Mouse (Mus musculus) stomach, embryonic 15.5 days (tissue): ENCODE results near the gene Dnah11. TPM values are rescaled to one million over a fixed set of nuclear protein-coding genes. Genes with fewer than 3 reads are reported as not detected.
A peak's percentile ranks its signal among the peaks of the same experiment; 100 is the strongest.

Experiments
- ATAC-seq: fragments of 200-750 bp; cut with Nextera tagmentation; 2 replicates; pipeline ENCODE4 v1.8.0; 2017; ENCODE audit warnings: low read depth, moderate number of reproducible peaks, moderate TSS enrichment; ENCODE audit not compliant: insufficient read depth, low FRiP score
- H3K27ac ChIP-seq: fragments of 300-500 bp; sonication (generic); 2 replicates; pipeline ENCODE4 v1.5.1; 2015; ENCODE audit warnings: mild to moderate bottlenecking, inconsistent platforms
- H3K27me3 ChIP-seq: fragments of 300-500 bp; sonication (generic); replicated peaks from 2 replicates; pipeline ENCODE4 v1.6.1; 2015; ENCODE audit warnings: inconsistent platforms
- H3K36me3 ChIP-seq: fragments of 300-500 bp; sonication (generic); 2 replicates; pipeline ENCODE4 v1.6.1; 2015; ENCODE audit warnings: inconsistent platforms
- H3K4me1 ChIP-seq: fragments of 300-500 bp; sonication (generic); 2 replicates; pipeline ENCODE4 v1.6.1; 2015; ENCODE audit warnings: inconsistent platforms
- H3K4me2 ChIP-seq: fragments of 300-500 bp; sonication (generic); 2 replicates; pipeline ENCODE4 v1.6.1; 2015; ENCODE audit warnings: mild to moderate bottlenecking, inconsistent platforms
- H3K4me3 ChIP-seq: fragments of 300-500 bp; sonication (generic); replicated peaks from 2 replicates; pipeline ENCODE4 v1.5.1; 2015; ENCODE audit warnings: inconsistent platforms
- H3K9ac ChIP-seq: fragments of 300-500 bp; sonication (generic); 2 replicates; pipeline ENCODE4 v1.6.1; 2015; ENCODE audit warnings: inconsistent platforms
- H3K9me3 ChIP-seq: fragments of 300-500 bp; sonication (generic); 2 replicates; pipeline ENCODE4 v1.6.1; 2016; ENCODE audit warnings: inconsistent platforms
- WGBS: fragments of 180-500 bp; shearing (Covaris S2); methylation state at CpG from one replicate; pipeline ENCODE4 v1.1.7; 2015; 5-methylcytosine and 5-hydroxymethylcytosine counted together
- polyA plus RNA-seq: library from polyadenylated mRNA; unstranded; fragments of >200 nt; fragmentation: Nextera tagmentation; extraction: Ambion mirVana; gene quantifications from 2 replicates; pipeline ENCODE4 v1.2.1, GENCODE M21; 2015

Dnah11 gene
- polyA plus RNA-seq, 1 experiment from 2014 or later = 0.04 TPM

DNA sequence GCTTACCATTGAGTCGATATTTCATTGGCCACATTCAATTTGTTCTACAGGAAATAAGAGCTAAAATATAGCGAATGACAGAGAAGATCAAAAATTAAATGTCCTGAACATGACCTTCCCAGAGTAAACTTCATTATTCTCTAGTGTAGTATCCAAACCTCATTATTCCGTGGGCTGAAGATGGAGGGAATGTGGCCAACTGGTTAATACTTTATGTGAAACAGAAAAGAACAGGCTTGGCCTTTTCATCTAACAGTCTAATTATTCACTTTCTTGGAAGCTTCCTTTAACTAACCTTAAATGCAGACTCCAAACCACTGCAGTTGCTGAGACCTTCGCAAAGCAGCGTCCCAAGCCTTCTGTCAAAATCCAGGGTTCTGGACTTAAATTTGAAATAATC is 41.9 kb downstream of the Dnah11 start:
- 81% methylated on average over 5 of the region's 5 CpGs for WGBS

GRCm38 (mm10) chr12:118147521-118148033 is 51.3 kb downstream of the Dnah11 start:
- no peak overlapping the region for H3K4me2 ChIP-seq
- ATAC-seq = peak; percentile 50
- no peaks in the 10 kb centered on the region for H3K36me3 ChIP-seq
- H3K9ac ChIP-seq = no peak overlapping the region
- WGBS = 69% methylated on average over 2 of the region's 2 CpGs
- no peak overlapping the region for H3K27ac ChIP-seq
- H3K4me1 ChIP-seq = no peaks in the 10 kb centered on the region
- no peak overlapping the region for H3K4me3 ChIP-seq
- no peaks in the 10 kb centered on the region for H3K27me3 ChIP-seq
- H3K9me3 ChIP-seq = no peaks in the 10 kb centered on the region

More for the DNA sequence above, 41.9 kb downstream of the Dnah11 start:
- H3K9ac ChIP-seq = no peak overlapping the region
- H3K27ac ChIP-seq = no peak overlapping the region
- no peaks in the 10 kb centered on the region for H3K9me3 ChIP-seq
- H3K27me3 ChIP-seq = no peaks in the 10 kb centered on the region
- H3K4me2 ChIP-seq = no peak overlapping the region
- no peak for ATAC-seq
- no peaks in the 10 kb centered on the region for H3K36me3 ChIP-seq
- H3K4me1 ChIP-seq = no peaks in the 10 kb centered on the region
- no peak overlapping the region for H3K4me3 ChIP-seq

DNA sequence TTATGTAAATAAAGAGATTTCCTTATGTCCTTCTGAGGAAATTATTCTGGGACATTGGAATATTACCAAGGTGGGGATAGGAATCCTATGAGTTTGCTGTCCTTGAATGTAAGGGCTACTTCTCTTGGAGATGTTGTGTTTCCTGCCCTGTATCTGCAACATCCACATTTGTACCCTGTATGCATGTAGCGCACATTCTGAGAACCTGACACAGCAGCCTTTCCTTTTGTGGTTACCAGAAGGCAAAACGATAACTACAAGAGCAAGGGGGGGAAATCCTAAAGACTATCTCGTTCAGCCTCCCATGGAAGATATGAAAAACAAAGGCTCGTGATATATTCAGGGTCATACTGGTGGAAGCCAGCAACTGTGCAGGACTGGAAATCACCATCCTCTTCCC is 70.7 kb downstream of the Dnah11 start:
- Histone ChIP-seq H3K27me3 (no peaks in the 10 kb centered on the region), H3K4me3 (no peak overlapping the region), H3K4me2 (no peak overlapping the region), H3K9ac (no peak overlapping the region), H3K9me3 (no peaks in the 10 kb centered on the region), H3K4me1 (no peaks in the 10 kb centered on the region), H3K36me3 (no peaks in the 10 kb centered on the region), H3K27ac (no peak overlapping the region)
- 79% methylated on average over 4 of the region's 4 CpGs for WGBS
- ATAC-seq = no peak

- Histone ChIP-seq H3K4me3 (no peak overlapping the region), H3K4me1 (no peaks in the 10 kb centered on the region), H3K9me3 (no peaks in the 10 kb centered on the region), H3K27ac (no peak overlapping the region), H3K36me3 (no peaks in the 10 kb centered on the region), H3K27me3 (no peaks in the 10 kb centered on the region), H3K9ac (no peak overlapping the region), H3K4me2 (no peak overlapping the region)
- 97% methylated on average over 3 of the region's 3 CpGs for WGBS
- no peak for ATAC-seq
These were observed 79.2 kb downstream of the Dnah11 start for GRCm38 (mm10) chr12:118119668-118120067.

GRCm38 (mm10) chr12:118112599-118112998 is 86.2 kb downstream of the Dnah11 start:
- Histone ChIP-seq H3K9me3 (no peaks in the 10 kb centered on the region), H3K36me3 (no peaks in the 10 kb centered on the region), H3K27ac (no peak overlapping the region), H3K4me3 (no peak overlapping the region), H3K4me1 (no peaks in the 10 kb centered on the region), H3K27me3 (no peaks in the 10 kb centered on the region), H3K9ac (no peak overlapping the region), H3K4me2 (no peak overlapping the region)
- no peak for ATAC-seq
- 38% methylated on average over 8 of the region's 8 CpGs for WGBS

DNA sequence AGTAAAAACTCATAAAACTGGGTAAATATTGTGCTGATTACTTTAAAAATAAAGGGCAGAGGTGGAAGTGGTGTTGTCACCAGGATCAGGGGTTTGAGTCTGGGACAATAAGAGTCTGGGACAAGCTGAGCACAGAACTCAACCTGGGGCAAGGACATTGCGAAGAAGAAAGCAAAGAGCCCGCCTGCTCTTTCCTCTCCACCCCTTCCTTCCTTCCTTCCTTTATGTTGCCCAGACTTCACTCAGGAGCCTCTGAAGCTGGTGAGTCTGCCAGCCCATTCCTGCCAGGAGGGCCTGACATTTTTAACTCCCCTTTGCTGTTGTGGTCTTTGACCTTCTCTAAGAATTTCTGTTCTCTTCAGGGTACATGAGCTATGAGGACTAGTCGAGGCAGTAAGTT is 86.9 kb downstream of the Dnah11 start:
- Histone ChIP-seq H3K9me3 (no peaks in the 10 kb centered on the region), H3K9ac (no peak overlapping the region), H3K4me1 (no peaks in the 10 kb centered on the region), H3K27ac (no peak overlapping the region), H3K27me3 (no peaks in the 10 kb centered on the region), H3K36me3 (no peaks in the 10 kb centered on the region), H3K4me2 (no peak overlapping the region), H3K4me3 (no peak overlapping the region)
- no peak for ATAC-seq
- 77% methylated on average over 3 of the region's 3 CpGs for WGBS

DNA sequence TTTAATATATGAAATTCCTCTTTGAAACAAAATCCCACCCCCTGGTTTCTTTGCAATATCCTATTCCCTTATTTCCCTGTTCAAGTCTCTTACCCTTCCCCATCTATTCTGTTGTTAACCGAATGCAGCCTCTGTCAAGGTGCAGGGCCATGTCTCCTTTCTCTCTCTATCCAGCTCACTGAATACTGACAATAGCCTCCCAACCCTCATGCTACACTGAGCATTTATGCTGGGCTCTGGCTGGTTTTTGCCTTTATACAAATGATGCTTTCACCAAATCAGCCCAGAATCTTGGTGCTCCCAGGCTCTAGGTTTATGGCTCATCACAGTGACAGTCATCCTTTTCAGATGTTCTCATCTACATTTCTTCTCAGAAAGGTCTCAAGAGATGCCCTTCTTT is 91.1 kb downstream of the Dnah11 start:
- WGBS = 94% methylated on average over 1 of the region's 1 CpGs
- Histone ChIP-seq H3K27me3 (no peaks in the 10 kb centered on the region), H3K36me3 (no peaks in the 10 kb centered on the region), H3K9me3 (no peaks in the 10 kb centered on the region), H3K4me2 (no peak overlapping the region), H3K27ac (no peak overlapping the region), H3K9ac (no peak overlapping the region), H3K4me3 (no peak overlapping the region), H3K4me1 (no peaks in the 10 kb centered on the region)
- ATAC-seq = no peak

- H3K4me1 ChIP-seq = no peaks in the 10 kb centered on the region
- no peaks in the 10 kb centered on the region for H3K9me3 ChIP-seq
- no peaks in the 10 kb centered on the region for H3K36me3 ChIP-seq
- H3K4me3 ChIP-seq = no peak overlapping the region
- ATAC-seq = no peak
- no peak overlapping the region for H3K27ac ChIP-seq
- 76% methylated on average over 4 of the region's 4 CpGs for WGBS
- no peak overlapping the region for H3K4me2 ChIP-seq
- H3K9ac ChIP-seq = no peak overlapping the region
- H3K27me3 ChIP-seq = no peaks in the 10 kb centered on the region
These were observed 94.3 kb downstream of the Dnah11 start for GRCm38 (mm10) chr12:118104520-118104919.

DNA sequence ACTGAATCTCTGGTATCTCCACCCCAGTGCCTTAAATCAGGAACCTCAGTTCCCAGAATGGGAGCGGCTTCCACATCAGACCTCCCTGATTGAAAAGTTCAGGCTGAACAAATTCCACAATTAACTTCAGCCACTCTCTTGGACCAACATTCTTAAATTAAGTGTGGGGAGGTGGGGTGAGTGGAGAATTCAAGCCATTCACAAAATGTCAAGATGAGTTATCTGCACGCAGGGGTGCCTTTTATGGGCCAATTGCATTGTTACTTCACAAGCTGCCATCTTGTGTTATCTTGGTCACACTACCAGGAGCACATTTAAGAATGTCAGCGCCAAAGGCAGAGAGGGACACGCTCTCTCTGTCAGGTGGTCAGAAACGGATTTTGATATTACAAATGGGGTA is 99.1 kb downstream of the Dnah11 start:
- WGBS = 77% methylated on average over 5 of the region's 5 CpGs
- no peaks in the 10 kb centered on the region for H3K9me3 ChIP-seq
- H3K36me3 ChIP-seq = no peaks in the 10 kb centered on the region
- H3K27me3 ChIP-seq = no peaks in the 10 kb centered on the region
- no peak overlapping the region for H3K9ac ChIP-seq
- no peak for ATAC-seq
- no peak overlapping the region for H3K4me3 ChIP-seq
- H3K4me2 ChIP-seq = no peak overlapping the region
- H3K4me1 ChIP-seq = no peaks in the 10 kb centered on the region
- no peak overlapping the region for H3K27ac ChIP-seq

DNA sequence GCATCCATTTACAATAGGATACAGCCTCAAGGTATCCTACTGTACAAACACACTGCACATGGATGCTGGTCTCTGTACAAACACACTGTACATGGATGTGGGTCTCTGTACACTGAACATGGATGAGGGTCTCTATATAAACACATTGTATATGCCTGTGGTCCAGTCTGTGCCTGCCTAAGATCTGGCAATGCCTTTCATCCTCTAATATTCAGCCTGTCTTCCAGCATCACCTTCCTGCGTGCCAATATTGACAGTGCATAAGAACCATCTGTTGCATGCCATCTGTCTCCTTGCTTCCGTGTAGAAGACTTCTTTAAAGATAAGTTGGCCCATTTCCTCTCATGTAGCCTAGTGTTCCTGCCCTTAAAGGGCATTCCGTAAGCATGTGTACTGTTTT is 100.6 kb downstream of the Dnah11 start:
- H3K27ac ChIP-seq = no peak overlapping the region
- no peaks in the 10 kb centered on the region for H3K4me1 ChIP-seq
- no peak for ATAC-seq
- no peak overlapping the region for H3K9ac ChIP-seq
- no peaks in the 10 kb centered on the region for H3K9me3 ChIP-seq
- 67% methylated on average over 3 of the region's 3 CpGs for WGBS
- no peaks in the 10 kb centered on the region for H3K36me3 ChIP-seq
- no peak overlapping the region for H3K4me2 ChIP-seq
- no peak overlapping the region for H3K4me3 ChIP-seq
- H3K27me3 ChIP-seq = no peaks in the 10 kb centered on the region

GRCm38 (mm10) chr12:118094946-118095345 is 103.9 kb downstream of the Dnah11 start:
- WGBS = 88% methylated on average over 4 of the region's 4 CpGs
- ATAC-seq = no peak
- Histone ChIP-seq H3K36me3 (no peaks in the 10 kb centered on the region), H3K4me1 (no peaks in the 10 kb centered on the region), H3K4me3 (no peak overlapping the region), H3K27ac (no peak overlapping the region), H3K4me2 (no peak overlapping the region), H3K27me3 (no peaks in the 10 kb centered on the region), H3K9ac (no peak overlapping the region), H3K9me3 (no peaks in the 10 kb centered on the region)

DNA sequence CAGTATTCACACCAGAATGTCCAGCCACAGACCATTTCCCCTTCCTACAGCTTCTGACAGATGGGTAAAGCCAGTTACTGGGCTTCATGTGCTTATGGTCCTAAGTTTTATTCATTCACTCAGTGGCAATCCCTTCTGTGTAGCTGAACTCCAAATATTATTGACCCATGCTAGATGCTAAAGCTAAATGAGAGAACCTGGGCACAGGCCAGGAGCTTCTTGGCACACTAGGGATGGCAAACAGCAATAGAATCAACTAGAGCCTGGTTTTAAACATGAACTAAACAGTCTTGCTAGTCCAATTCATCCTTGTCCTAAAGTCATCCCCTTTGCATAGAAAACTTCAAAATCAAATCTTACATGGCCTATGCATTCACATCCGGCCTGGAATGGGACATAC is 113.6 kb downstream of the Dnah11 start:
- Histone ChIP-seq H3K36me3 (no peaks in the 10 kb centered on the region), H3K27me3 (no peaks in the 10 kb centered on the region), H3K4me3 (no peak overlapping the region), H3K9ac (no peak overlapping the region), H3K4me1 (no peaks in the 10 kb centered on the region), H3K27ac (no peak overlapping the region), H3K9me3 (no peaks in the 10 kb centered on the region), H3K4me2 (no peak overlapping the region)
- whole genome bisulfite sequencing = 83% methylated on average over 1 of the region's 1 CpGs
- ATAC-seq = no peak

DNA sequence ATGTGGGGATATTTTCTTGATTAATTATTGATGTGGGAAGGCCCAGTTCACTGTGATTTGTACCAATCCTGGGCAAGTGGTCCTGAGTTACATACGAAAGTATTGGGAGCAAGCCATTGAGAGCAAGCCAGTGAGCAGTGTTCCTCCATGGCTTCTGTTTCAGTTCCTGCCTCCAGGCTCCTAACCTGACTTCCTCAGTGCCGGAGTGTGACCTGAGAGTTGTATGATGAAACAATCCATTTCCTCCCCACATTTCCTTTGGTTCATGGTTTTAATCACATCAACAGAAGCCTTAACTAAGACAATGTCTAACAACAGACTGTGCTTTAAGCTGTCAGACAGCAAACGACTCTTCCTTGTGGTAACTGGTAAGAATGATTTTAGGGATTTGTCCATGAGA is 114.0 kb downstream of the Dnah11 start:
- no peaks in the 10 kb centered on the region for H3K27me3 ChIP-seq
- H3K27ac ChIP-seq = no peak overlapping the region
- H3K9me3 ChIP-seq = no peaks in the 10 kb centered on the region
- H3K4me3 ChIP-seq = no peak overlapping the region
- no peaks in the 10 kb centered on the region for H3K36me3 ChIP-seq
- H3K4me2 ChIP-seq = no peak overlapping the region
- no peak for ATAC-seq
- H3K9ac ChIP-seq = no peak overlapping the region
- no peaks in the 10 kb centered on the region for H3K4me1 ChIP-seq
- 85% methylated on average over 3 of the region's 3 CpGs for WGBS
